Mouse (Mus musculus) midbrain, postnatal 0 days (tissue): ENCODE results near the gene Itpkb. TPM values are rescaled to one million over a fixed set of nuclear protein-coding genes. Genes with fewer than 3 reads are reported as not detected.

Experiments used
- ATAC-seq: fragments of 200-750 bp; cut with Nextera tagmentation; 2 replicates; pipeline ENCODE4 v1.8.0; 2017; ENCODE audit warnings: moderate number of reproducible peaks, mild to moderate bottlenecking, moderate TSS enrichment, moderate library complexity; ENCODE audit not compliant: low FRiP score
- DNase-seq: peaks from one replicate; pipeline ENCODE4 v3.0.0-alpha.2; 2015; ENCODE audit warnings: low spot score
- H3K27ac ChIP-seq: fragments of 300-500 bp; sonication (generic); 2 replicates; pipeline ENCODE4 v1.5.1; 2014; ENCODE audit warnings: low read depth, mild to moderate bottlenecking, low read length, mixed read lengths
- H3K27me3 ChIP-seq: fragments of 300-500 bp; sonication (generic); 2 replicates; pipeline ENCODE4 v1.6.1; 2014; ENCODE audit warnings: low read length, control low read depth, mixed read lengths; ENCODE audit not compliant: insufficient read depth
- H3K36me3 ChIP-seq: fragments of 300-500 bp; sonication (generic); 2 replicates; pipeline ENCODE4 v1.6.1; 2014; ENCODE audit warnings: low read length, control low read depth, mixed read lengths; ENCODE audit not compliant: insufficient read depth
- H3K4me1 ChIP-seq: fragments of 300-500 bp; sonication (generic); 2 replicates; pipeline ENCODE4 v1.6.1; 2014; ENCODE audit warnings: mild to moderate bottlenecking, control low read depth, antibody characterized with exemption, low read length, mixed read lengths; ENCODE audit not compliant: insufficient read depth
- H3K4me2 ChIP-seq: fragments of 300-500 bp; sonication (generic); 2 replicates; pipeline ENCODE4 v1.6.1; 2014; ENCODE audit warnings: low read depth, mild to moderate bottlenecking, low read length, mixed read lengths; ENCODE audit not compliant: poor library complexity, severe bottlenecking
- H3K4me3 ChIP-seq: fragments of 300-500 bp; sonication (generic); 2 replicates; pipeline ENCODE4 v1.5.1; 2014; ENCODE audit warnings: low read depth, mild to moderate bottlenecking, low read length, moderate library complexity
- H3K9ac ChIP-seq: fragments of 300-500 bp; sonication (generic); replicated peaks from 2 replicates; pipeline ENCODE4 v1.6.1; 2014; ENCODE audit warnings: mild to moderate bottlenecking, low read length, moderate library complexity, mixed read lengths; ENCODE audit not compliant: poor library complexity, severe bottlenecking
- H3K9me3 ChIP-seq: fragments of 300-500 bp; sonication (generic); 2 replicates; pipeline ENCODE4 v1.6.1; 2016; ENCODE audit warnings: low read length, control low read depth
- CTCF ChIP-seq: IDR thresholded peaks from 2 replicates; pipeline ENCODE4 v1.5.1; 2016; ENCODE audit warnings: antibody characterized with exemption, mild to moderate bottlenecking
- WGBS: fragments of 180-500 bp; shearing (Covaris S2); extraction: QIAGEN DNeasy Blood & Tissue Kit; methylation state at CpG from one replicate; pipeline ENCODE4 v1.1.7; 2014; 5-methylcytosine and 5-hydroxymethylcytosine counted together
- polyA plus RNA-seq: library from polyadenylated mRNA; unstranded; fragments of >200 nt; fragmentation: Nextera tagmentation; extraction: Ambion mirVana; gene quantifications from 2 replicates; pipeline ENCODE4 v1.2.1, GENCODE M21; 2015
- total RNA-seq: library from RNA; depleted of rRNA; stranded (reverse); fragments of >200 nt; gene quantifications from 2 replicates; pipeline ENCODE4 v1.2.3, GENCODE M21; 2014

Gene Itpkb
- total and polyA plus RNA-seq, 2 experiments from 2014 or later = 2.2 to 13.9 TPM

DNA sequence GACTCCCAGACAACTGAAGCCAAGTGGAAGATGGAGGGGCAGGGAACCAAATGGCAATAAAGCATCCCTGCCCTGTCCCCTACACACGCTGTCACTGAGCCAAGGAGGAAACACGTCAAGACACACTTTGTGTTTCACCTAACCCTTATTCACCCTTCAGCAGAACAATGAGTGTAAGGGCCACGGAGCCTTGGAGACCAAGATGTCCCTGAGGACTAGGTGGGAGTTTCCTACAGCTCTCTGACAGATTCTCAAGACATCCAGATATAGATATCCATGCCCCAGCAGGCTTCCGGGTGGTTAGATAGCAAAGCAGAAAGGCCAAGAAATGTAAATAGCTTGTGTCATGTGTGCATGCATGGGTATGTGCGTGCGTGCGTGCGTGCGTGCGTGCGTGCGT lies 63.6 kb downstream of the Itpkb start:
- Histone ChIP-seq H3K27me3 (no peaks in the 10 kb centered on the region), H3K4me3 (no peak overlapping the region), H3K36me3 (no peaks in the 10 kb centered on the region), H3K4me1 (no peaks in the 10 kb centered on the region), H3K4me2 (no peak overlapping the region), H3K9me3 (no peaks in the 10 kb centered on the region), H3K27ac (no peak overlapping the region), H3K9ac (no peak overlapping the region)
- no peak for TF ChIP-seq CTCF
- DNase-seq (no peak), ATAC-seq (no peak)
- 94% methylated on average over 12 of the region's 12 CpGs for WGBS

DNA sequence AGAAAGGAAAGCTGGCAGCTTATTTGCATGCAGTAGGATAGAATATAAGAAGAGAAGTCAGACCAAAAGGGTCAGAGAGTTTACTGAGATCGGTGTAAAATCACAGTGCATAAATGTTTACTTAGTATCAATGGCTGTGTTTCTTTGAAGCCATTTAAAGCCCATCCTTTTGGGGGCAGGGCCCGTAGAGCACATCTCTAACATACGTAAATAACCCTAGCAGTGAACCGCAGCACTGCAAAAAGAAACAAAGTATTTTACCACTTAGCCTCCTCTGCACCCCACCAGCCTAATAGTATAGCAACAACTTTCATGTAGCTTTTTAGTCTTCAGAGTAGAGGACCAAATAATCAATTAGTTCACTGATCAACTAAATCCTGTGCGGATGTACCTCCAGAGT lies 67.4 kb downstream of the Itpkb start:
- Histone ChIP-seq H3K9me3 (no peaks in the 10 kb centered on the region), H3K27ac (no peak overlapping the region), H3K4me1 (no peaks in the 10 kb centered on the region), H3K27me3 (no peaks in the 10 kb centered on the region), H3K4me3 (no peak overlapping the region), H3K4me2 (no peak overlapping the region), H3K9ac (no peak overlapping the region), H3K36me3 (no peaks in the 10 kb centered on the region)
- ATAC-seq = no peak
- no peak for DNase-seq
- TF ChIP-seq CTCF = no peak
- WGBS = 66% methylated on average over 5 of the region's 5 CpGs

DNA sequence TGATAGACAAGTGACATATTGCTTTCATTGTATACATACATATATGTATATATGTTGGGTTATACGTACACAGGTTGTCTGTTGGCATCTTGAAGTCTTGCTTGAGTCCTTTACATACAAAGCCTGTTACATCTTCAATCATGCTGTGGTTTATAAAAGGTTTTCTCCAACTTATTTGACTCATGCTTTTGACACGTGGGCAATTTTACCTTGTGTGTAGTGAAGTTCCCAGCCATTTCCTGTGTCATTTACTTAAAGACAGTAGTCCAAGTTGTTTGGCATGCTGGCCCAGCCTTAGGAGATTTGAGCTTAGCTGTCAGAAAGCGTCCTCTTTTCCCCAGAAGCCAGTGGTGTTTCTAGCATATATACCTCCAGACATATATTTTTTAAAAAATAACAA lies 68.2 kb downstream of the Itpkb start:
- Histone ChIP-seq H3K27ac (no peak overlapping the region), H3K27me3 (no peaks in the 10 kb centered on the region), H3K4me2 (no peak overlapping the region), H3K36me3 (no peaks in the 10 kb centered on the region), H3K4me1 (no peaks in the 10 kb centered on the region), H3K9ac (no peak overlapping the region), H3K9me3 (no peaks in the 10 kb centered on the region), H3K4me3 (no peak overlapping the region)
- 76% methylated on average over 3 of the region's 3 CpGs for WGBS
- no peak for ATAC-seq
- no peak for TF ChIP-seq CTCF
- DNase-seq = no peak

DNA sequence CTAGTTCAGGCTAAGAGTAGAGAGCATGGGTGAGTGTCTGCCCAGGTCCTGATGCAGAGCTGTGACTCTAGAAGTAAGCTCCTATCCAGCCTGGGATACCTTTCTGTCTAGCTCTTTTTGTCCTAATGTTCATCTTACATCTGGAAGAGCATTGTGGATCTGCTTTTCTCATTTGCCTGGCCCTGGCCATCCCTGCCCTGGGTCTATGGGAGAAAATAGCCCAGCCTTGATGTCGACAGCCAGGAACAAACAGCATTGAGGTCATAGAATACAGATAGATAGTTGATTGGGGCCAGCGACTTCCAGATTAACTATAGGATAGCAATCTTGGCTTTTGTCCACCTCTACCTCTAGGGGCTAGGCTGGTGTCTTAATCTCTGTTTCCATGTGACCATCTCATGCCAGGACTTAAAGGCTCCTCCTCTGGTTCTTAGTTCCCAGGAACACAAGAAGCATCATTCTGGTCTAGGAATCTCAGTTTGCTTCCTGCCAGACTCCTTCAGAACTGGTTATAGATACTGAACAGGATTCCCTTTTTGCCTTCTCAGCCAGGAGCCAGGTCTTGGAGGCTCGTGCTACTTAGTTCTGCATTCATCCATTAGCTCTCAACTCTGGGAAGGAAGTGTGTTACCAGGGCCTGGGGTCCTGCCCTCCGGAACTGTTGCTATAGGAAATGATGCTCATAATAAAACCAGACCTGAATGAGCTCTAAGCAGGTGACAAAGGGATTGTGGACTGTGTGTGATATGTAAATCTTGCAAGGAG lies 70.6 kb downstream of the Itpkb start:
- H3K27ac ChIP-seq = no peak overlapping the region
- DNase-seq (no peak), ATAC-seq (no peak)
- no peak for TF ChIP-seq CTCF
- no peak overlapping the region for H3K4me3 ChIP-seq
- H3K9ac ChIP-seq = no peak overlapping the region
- H3K4me1 ChIP-seq = no peaks in the 10 kb centered on the region
- no peak overlapping the region for H3K4me2 ChIP-seq
- H3K9me3 ChIP-seq = no peaks in the 10 kb centered on the region
- no peaks in the 10 kb centered on the region for H3K36me3 ChIP-seq
- 78% methylated on average over 4 of the region's 4 CpGs for WGBS
- H3K27me3 ChIP-seq = no peaks in the 10 kb centered on the region

DNA sequence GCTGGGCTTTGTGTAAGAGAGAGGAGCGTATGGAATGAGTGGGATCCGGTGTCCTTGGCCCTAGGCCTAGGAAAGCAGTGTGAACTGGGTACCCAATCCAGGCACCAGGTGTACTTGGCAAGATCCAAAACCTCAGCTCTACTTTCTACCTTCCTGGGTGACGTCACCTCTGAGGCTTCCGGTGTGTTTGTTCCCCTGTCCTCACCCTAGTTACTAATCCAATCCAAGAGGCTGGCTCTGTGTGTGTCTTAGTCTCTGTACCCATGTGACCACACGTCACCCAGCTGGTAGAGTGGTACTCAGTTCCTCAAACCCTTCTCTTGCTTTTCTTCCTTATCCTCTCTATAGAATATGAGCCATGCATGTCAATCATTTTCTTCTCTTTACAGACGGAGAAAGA lies 71.4 kb downstream of the Itpkb start:
- no peak overlapping the region for H3K9ac ChIP-seq
- ATAC-seq (no peak), DNase-seq (no peak)
- H3K4me1 ChIP-seq = no peaks in the 10 kb centered on the region
- no peaks in the 10 kb centered on the region for H3K27me3 ChIP-seq
- no peak overlapping the region for H3K4me3 ChIP-seq
- H3K9me3 ChIP-seq = no peaks in the 10 kb centered on the region
- TF ChIP-seq CTCF = no peak
- H3K36me3 ChIP-seq = no peaks in the 10 kb centered on the region
- 85% methylated on average over 6 of the region's 6 CpGs for WGBS
- no peak overlapping the region for H3K4me2 ChIP-seq
- no peak overlapping the region for H3K27ac ChIP-seq

DNA sequence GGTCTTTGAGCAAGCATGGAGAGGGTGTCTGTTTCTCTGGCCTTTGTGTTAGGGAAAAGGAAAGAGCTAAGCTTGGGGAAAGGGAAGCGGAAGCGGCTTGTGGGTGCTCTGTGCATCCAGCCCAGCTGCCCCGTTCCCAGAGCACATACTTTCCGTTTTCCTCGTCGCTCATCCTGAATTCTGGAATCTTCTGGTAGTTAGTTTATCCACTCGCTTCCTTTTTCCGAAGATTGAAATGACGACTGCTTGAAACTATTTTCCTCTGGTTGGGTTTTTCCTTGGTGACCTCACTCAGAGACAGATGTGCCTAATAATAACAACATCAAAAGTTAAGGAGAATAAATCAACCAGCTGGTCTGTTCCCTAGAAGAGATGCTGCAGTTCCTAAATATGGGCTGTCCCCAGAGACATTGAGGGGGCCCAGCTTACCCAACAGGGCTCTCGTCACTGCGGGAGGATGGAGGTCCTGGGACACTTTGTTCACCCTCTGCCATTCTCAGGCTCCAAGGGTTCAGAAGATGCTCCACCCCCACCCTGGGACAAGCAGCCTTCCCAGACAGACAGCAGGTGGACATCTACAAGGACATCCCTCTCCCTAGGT lies 72.3 kb downstream of the Itpkb start:
- no peak for DNase-seq
- WGBS = 91% methylated on average over 11 of the region's 11 CpGs
- no peak overlapping the region for H3K27ac ChIP-seq

More for the DNA sequence above, 72.3 kb downstream of the Itpkb start:
- Histone ChIP-seq H3K4me2 (no peak overlapping the region), H3K4me1 (no peaks in the 10 kb centered on the region; the same call in 1 of the 2 replicates), H3K9me3 (no peaks in the 10 kb centered on the region), H3K27me3 (no peaks in the 10 kb centered on the region), H3K36me3 (no peaks in the 10 kb centered on the region), H3K4me3 (no peak overlapping the region), H3K9ac (no peak overlapping the region)
- no peak for TF ChIP-seq CTCF
- no peak for ATAC-seq
